Mouse (Mus musculus) kidney, embryonic 14.5 days (tissue): ENCODE data around the gene Snx9. TPM values are rescaled to one million over a fixed set of nuclear protein-coding genes. Genes with fewer than 3 reads are reported as not detected.

Source experiments
- ATAC-seq: fragments of 200-750 bp; cut with Nextera tagmentation; 2 replicates; pipeline ENCODE4 v1.8.0; 2017; ENCODE audit warnings: moderate number of reproducible peaks, mild to moderate bottlenecking, moderate TSS enrichment, moderate library complexity; ENCODE audit not compliant: low FRiP score, low TSS enrichment
- H3K27ac ChIP-seq: fragments of 300-500 bp; sonication (generic); 2 replicates; pipeline ENCODE4 v1.5.1; 2014; ENCODE audit warnings: low read depth, mild to moderate bottlenecking, low read length, moderate library complexity, mixed read lengths
- H3K27me3 ChIP-seq: fragments of 300-500 bp; sonication (generic); 2 replicates; pipeline ENCODE4 v1.6.1; 2014; ENCODE audit warnings: mild to moderate bottlenecking, low read length; ENCODE audit not compliant: control insufficient read depth, insufficient read depth
- H3K36me3 ChIP-seq: fragments of 300-500 bp; sonication (generic); 2 replicates; pipeline ENCODE4 v1.6.1; 2014; ENCODE audit warnings: low read length, mixed read lengths; ENCODE audit not compliant: control insufficient read depth, insufficient read depth
- H3K4me1 ChIP-seq: fragments of 300-500 bp; sonication (generic); 2 replicates; pipeline ENCODE4 v1.6.1; 2014; ENCODE audit warnings: low read length, mixed read lengths; ENCODE audit not compliant: control insufficient read depth, insufficient read depth
- H3K4me2 ChIP-seq: fragments of 300-500 bp; sonication (generic); replicated peaks from 2 replicates; pipeline ENCODE4 v1.6.1; 2014; ENCODE audit warnings: low read depth, mild to moderate bottlenecking, low read length
- H3K4me3 ChIP-seq: fragments of 300-500 bp; sonication (generic); 2 replicates; pipeline ENCODE4 v1.5.1; 2014; ENCODE audit warnings: mild to moderate bottlenecking, low read length
- H3K9ac ChIP-seq: fragments of 300-500 bp; sonication (generic); 2 replicates; pipeline ENCODE4 v1.6.1; 2014; ENCODE audit warnings: low read depth, mild to moderate bottlenecking, low read length, moderate library complexity
- H3K9me3 ChIP-seq: fragments of 300-500 bp; sonication (generic); 2 replicates; pipeline ENCODE4 v1.6.1; 2016; ENCODE audit warnings: low read length; ENCODE audit not compliant: control insufficient read depth
- WGBS: fragments of 180-500 bp; shearing (Covaris S2); extraction: QIAGEN DNeasy Blood & Tissue Kit; methylation state at CpG from one replicate; pipeline ENCODE4 v1.1.7; 2014; 5-methylcytosine and 5-hydroxymethylcytosine counted together
- polyA plus RNA-seq: library from polyadenylated mRNA; unstranded; fragments of >200 nt; fragmentation: Nextera tagmentation; extraction: Ambion mirVana; gene quantifications from 2 replicates; pipeline ENCODE4 v1.2.1, GENCODE M21; 2014

Gene Snx9
- polyA plus RNA-seq, 1 experiment from 2014 or later = 44.5 TPM

GRCm38 (mm10) chr17:5963766-5964165, 122.6 kb downstream of the Snx9 start:
- no peak overlapping the region for H3K27ac ChIP-seq
- H3K4me1 ChIP-seq = peaks cover 9% of the 10 kb centered on the region
- H3K9ac ChIP-seq = no peak overlapping the region
- no peaks in the 10 kb centered on the region for H3K9me3 ChIP-seq
- whole genome bisulfite sequencing = 91% methylated on average over 8 of the region's 8 CpGs
- no peak for ATAC-seq
- no peak overlapping the region for H3K4me2 ChIP-seq
- H3K36me3 ChIP-seq = no peaks in the 10 kb centered on the region
- no peaks in the 10 kb centered on the region for H3K27me3 ChIP-seq
- H3K4me3 ChIP-seq = no peak overlapping the region

GRCm38 (mm10) chr17:5965084-5965781, 124.1 kb downstream of the Snx9 start:
- Histone ChIP-seq H3K27me3 (no peaks in the 10 kb centered on the region), H3K9me3 (no peaks in the 10 kb centered on the region), H3K4me2 (no peak overlapping the region), H3K9ac (no peak overlapping the region), H3K36me3 (no peaks in the 10 kb centered on the region), H3K4me1 (no peaks in the 10 kb centered on the region), H3K4me3 (no peak overlapping the region), H3K27ac (no peak overlapping the region)
- WGBS = 39% methylated on average over 9 of the region's 9 CpGs
- no peak for ATAC-seq

- Histone ChIP-seq H3K4me3 (no peak overlapping the region), H3K27ac (no peak overlapping the region), H3K36me3 (no peaks in the 10 kb centered on the region), H3K27me3 (no peaks in the 10 kb centered on the region), H3K9me3 (no peaks in the 10 kb centered on the region), H3K4me2 (no peak overlapping the region), H3K4me1 (no peaks in the 10 kb centered on the region), H3K9ac (no peak overlapping the region)
- 94% methylated on average over 5 of the region's 5 CpGs for WGBS
- ATAC-seq = no peak
Measured at GRCm38 (mm10) chr17:5966706-5967105, 125.6 kb downstream of the Snx9 start.

GRCm38 (mm10) chr17:5968562-5968961, 127.4 kb downstream of the Snx9 start:
- no peak overlapping the region for H3K4me2 ChIP-seq
- H3K4me3 ChIP-seq = no peak overlapping the region
- no peak overlapping the region for H3K27ac ChIP-seq
- WGBS = 65% methylated on average over 6 of the region's 6 CpGs
- no peak for ATAC-seq
- no peaks in the 10 kb centered on the region for H3K9me3 ChIP-seq
- H3K9ac ChIP-seq = no peak overlapping the region
- H3K27me3 ChIP-seq = no peaks in the 10 kb centered on the region
- no peaks in the 10 kb centered on the region for H3K4me1 ChIP-seq
- H3K36me3 ChIP-seq = no peaks in the 10 kb centered on the region

GRCm38 (mm10) chr17:5969246-5969645, 128.1 kb downstream of the Snx9 start:
- Histone ChIP-seq H3K27me3 (no peaks in the 10 kb centered on the region), H3K27ac (no peak overlapping the region), H3K36me3 (no peaks in the 10 kb centered on the region), H3K9ac (no peak overlapping the region), H3K4me2 (no peak overlapping the region), H3K9me3 (no peaks in the 10 kb centered on the region), H3K4me1 (no peaks in the 10 kb centered on the region), H3K4me3 (no peak overlapping the region)
- WGBS = 84% methylated on average over 3 of the region's 3 CpGs
- no peak for ATAC-seq

- Histone ChIP-seq H3K4me2 (no peak overlapping the region), H3K36me3 (no peaks in the 10 kb centered on the region), H3K4me1 (peaks cover 4% of the 10 kb centered on the region), H3K27me3 (no peaks in the 10 kb centered on the region), H3K9me3 (no peaks in the 10 kb centered on the region), H3K27ac (no peak overlapping the region), H3K9ac (no peak overlapping the region), H3K4me3 (no peak overlapping the region)
- WGBS = 71% methylated on average over 5 of the region's 5 CpGs
- no peak for ATAC-seq
Measured at GRCm38 (mm10) chr17:5970298-5970821, 129.2 kb downstream of the Snx9 start.

- H3K4me1 ChIP-seq = peaks cover 30% of the 10 kb centered on the region
- H3K4me2 ChIP-seq = no peak overlapping the region
- H3K36me3 ChIP-seq = no peaks in the 10 kb centered on the region
- no peak overlapping the region for H3K27ac ChIP-seq
- H3K9ac ChIP-seq = no peak overlapping the region
- no peaks in the 10 kb centered on the region for H3K27me3 ChIP-seq
- 43% methylated on average over 8 of the region's 8 CpGs for WGBS
- H3K9me3 ChIP-seq = no peaks in the 10 kb centered on the region
- ATAC-seq = no peak
- H3K4me3 ChIP-seq = no peak overlapping the region
Measured at GRCm38 (mm10) chr17:5973536-5973935, 132.4 kb downstream of the Snx9 start.

GRCm38 (mm10) chr17:5975099-5975977, 134.2 kb downstream of the Snx9 start:
- Histone ChIP-seq H3K9ac (peak overlapping the region; percentile 40), H3K27ac (no peak overlapping the region), H3K4me2 (peak overlapping the region; percentile 33), H3K36me3 (no peaks in the 10 kb centered on the region), H3K27me3 (no peaks in the 10 kb centered on the region), H3K4me1 (peaks cover 30% of the 10 kb centered on the region), H3K4me3 (peak overlapping the region; percentile 9; the same call in 1 of the 2 replicates), H3K9me3 (no peaks in the 10 kb centered on the region)
- peak; percentile 51; the same call in 1 of the 2 replicates for ATAC-seq
- WGBS = 17% methylated on average over 23 of the region's 23 CpGs
